In the genomic region with DNA sequence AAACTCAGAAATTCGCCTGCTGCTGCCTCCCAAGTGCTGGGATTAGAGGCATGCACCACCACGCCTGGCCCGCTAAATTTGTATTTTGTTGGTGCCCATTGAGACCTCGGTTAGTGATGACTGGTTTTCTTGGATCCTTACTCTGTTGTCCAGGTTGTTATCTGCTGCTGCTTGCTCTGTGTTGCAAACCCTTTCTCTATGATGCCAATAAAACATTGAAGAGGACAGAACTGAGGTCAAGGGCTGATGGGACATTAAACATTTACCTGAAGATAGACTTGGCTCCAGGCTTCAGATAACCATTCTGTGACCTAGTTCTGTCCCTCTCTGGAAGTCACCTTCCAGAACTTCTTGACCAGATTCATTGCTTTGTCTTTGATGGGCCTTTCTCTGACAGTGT, we compare ENCODE assay signal across 21 mouse cellular contexts.
DNase-seq lines count a peak whose midpoint lies in the region; ATAC-seq and TF ChIP-seq lines count a peak whose summit lies in the region.
"Had no signal": no experiment of that assay in that cellular context is flagged by ENCODE, and none has a peak within 500 bp of the region (broad histone marks: within the 10 kb centered on the region; RNA-seq: fewer than 3 reads in every experiment).

No protein-coding gene starts in this region.

- no peak for TF ChIP-seq CTCF in kidney, adult 2 months (conservative IDR thresholded peaks at IDR 0.05; ENCODE audit: insufficient read depth, insufficient read length, low read depth, low read length)
- TF ChIP-seq CTCF in liver, adult 2 months (IDR thresholded peaks at IDR 0.05; ENCODE audit: low read depth, low read length), result no peak

- peak; percentile 41 for DNase-seq in heart, adult 11 months
- DNase-seq in kidney, adult 2 months, result peak; percentile 12
- no peak for DNase-seq in kidney, postnatal 10 days
- peak; percentile 93 for DNase-seq in liver, adult 2 months (ENCODE audit: extremely low read depth, low read depth, low spot score)
- no peak for DNase-seq in liver, embryonic 11.5 days (ENCODE audit: low spot score)
- DNase-seq: adrenal gland, adult 2 months; adrenal gland, adult 8-10 months; adrenal gland, postnatal 10 days; adrenal gland, postnatal 14 days; adrenal gland, postnatal 25 days; adrenal gland, postnatal 36 days; B cell, adult 2 months; cerebellum, adult 11 months; cerebellum, adult 11-12 months; cerebellum, adult 18-20 months had no signal

- H3K27me3 ChIP-seq in heart, embryonic 12.5 days (replicated peaks), result no peaks in the 10 kb centered on the region
- no peaks in the 10 kb centered on the region for H3K27me3 ChIP-seq in kidney, adult 2 months (replicated peaks; ENCODE audit: control insufficient read depth, insufficient read depth, low read length)
- H3K27me3 ChIP-seq in liver, adult 2 months (ENCODE audit: control insufficient read depth, insufficient read depth, low read length), result no peaks in the 10 kb centered on the region
- H3K27me3 ChIP-seq in liver, embryonic 11.5 days (replicated peaks; ENCODE audit: control insufficient read depth, insufficient read depth, low read length), result no peaks in the 10 kb centered on the region
- H3K27me3 ChIP-seq: CH12.LX, Patski had no signal

- peaks cover 4% of the 10 kb centered on the region; the same call in 1 of the 2 replicates for H3K4me1 ChIP-seq in heart, embryonic 12.5 days (replicated peaks)
- H3K4me1 ChIP-seq in kidney, adult 2 months (ENCODE audit: control insufficient read depth, insufficient read depth, low read length), result no peaks in the 10 kb centered on the region
- H3K4me1 ChIP-seq in liver, adult 2 months (ENCODE audit: control insufficient read depth, insufficient read depth, low read length), result peaks cover 2% of the 10 kb centered on the region; the same call in 1 of the 2 replicates
- H3K4me1 ChIP-seq in liver, embryonic 11.5 days (replicated peaks; ENCODE audit: control insufficient read depth, insufficient read depth, low read length), result no peaks in the 10 kb centered on the region

- H3K79me2 ChIP-seq in liver, adult 2 months (ENCODE audit: control insufficient read depth, insufficient read depth, low read length), result no peaks in the 10 kb centered on the region

- H3K27ac ChIP-seq in heart, embryonic 12.5 days (ENCODE audit: poor library complexity, severe bottlenecking), result no peak overlapping the region
- no peak overlapping the region for H3K27ac ChIP-seq in kidney, adult 2 months (ENCODE audit: insufficient read depth, low read depth, low read length)
- H3K27ac ChIP-seq in liver, adult 2 months (replicated peaks; ENCODE audit: insufficient read depth, low read depth, low read length), result peak overlapping the region; percentile 70
- H3K27ac ChIP-seq in liver, embryonic 11.5 days (ENCODE audit: low read depth, low read length), result no peak overlapping the region

- no peak overlapping the region for H3K9ac ChIP-seq in heart, embryonic 12.5 days
- no peak overlapping the region for H3K9ac ChIP-seq in liver, adult 2 months (ENCODE audit: low read depth, low read length)
- H3K9ac ChIP-seq in liver, embryonic 11.5 days (ENCODE audit: low read depth, low read length), result no peak overlapping the region

- no peak for ATAC-seq in heart, embryonic 12.5 days (ENCODE audit: insufficient number of reproducible peaks, low FRiP score)
- no peak for ATAC-seq in liver, embryonic 11.5 days (replicated peaks; ENCODE audit: low FRiP score)
- ATAC-seq: activated CD4-positive, CD25-positive, alpha-beta regulatory T cell, adult 4 months; CD4-positive, CD25-positive, alpha-beta regulatory T cell, adult 4 months; Patski had no signal

- TF ChIP-seq POLR2A in kidney, adult 2 months (IDR thresholded peaks at IDR 0.05; ENCODE audit: low read depth, low read length), result no peak
- TF ChIP-seq POLR2A in liver, adult 2 months (IDR thresholded peaks at IDR 0.05; ENCODE audit: extremely low read depth, insufficient read depth, low read length), result no peak

- H3K4me3 ChIP-seq in heart, embryonic 12.5 days, result no peak overlapping the region
- H3K4me3 ChIP-seq in kidney, adult 2 months (ENCODE audit: insufficient read depth, low read depth, low read length), result no peak overlapping the region
- no peak overlapping the region for H3K4me3 ChIP-seq in liver, adult 2 months (ENCODE audit: insufficient read depth, low read depth, low read length)
- H3K4me3 ChIP-seq in liver, embryonic 11.5 days (ENCODE audit: low read depth, low read length), result no peak overlapping the region

- no peak overlapping the region for H3K4me2 ChIP-seq in heart, embryonic 12.5 days
- H3K4me2 ChIP-seq in liver, embryonic 11.5 days, result no peak overlapping the region

- H3K9me3 ChIP-seq in heart, embryonic 12.5 days (replicated peaks), result no peaks in the 10 kb centered on the region
- H3K9me3 ChIP-seq in liver, embryonic 11.5 days (ENCODE audit: control insufficient read depth, low read length), result no peaks in the 10 kb centered on the region

- H3K36me3 ChIP-seq in heart, embryonic 12.5 days, result no peaks in the 10 kb centered on the region
- H3K36me3 ChIP-seq in kidney, adult 2 months (ENCODE audit: control insufficient read depth, insufficient read depth, low read length), result no peaks in the 10 kb centered on the region
- no peaks in the 10 kb centered on the region for H3K36me3 ChIP-seq in liver, adult 2 months (ENCODE audit: control insufficient read depth, insufficient read depth, low read length)
- H3K36me3 ChIP-seq in liver, embryonic 11.5 days (ENCODE audit: control insufficient read depth, insufficient read depth, low read length), result no peaks in the 10 kb centered on the region
- H3K36me3 ChIP-seq: G1E had no signal

- WGBS in heart, embryonic 12.5 days, result 71% methylated on average over 4 of the region's 4 CpGs
- 85% methylated on average over 4 of the region's 4 CpGs for WGBS in kidney, adult 2 months
- 41% methylated on average over 4 of the region's 4 CpGs for WGBS in liver, adult 2 months
- 70% methylated on average over 4 of the region's 4 CpGs for WGBS in liver, embryonic 11.5 days

Comparison
In these comparisons a context has a peak if more than half of its experiments do, and no peak if none do; other contexts are left out.
1. DNase-seq: peak in heart, adult 11 months (single experiment), kidney, adult 2 months (single experiment) and liver, adult 2 months (single experiment); none in kidney, postnatal 10 days (single experiment) and liver, embryonic 11.5 days (single experiment).